Mouse (Mus musculus) CH12.LX (cell line): ENCODE measurements around the gene Agmat.

Experiments
- RAD21 ChIP-seq: IDR thresholded peaks from 2 replicates; pipeline ENCODE4 v1.6.1; 2011; ENCODE audit warnings: low read depth, mild to moderate bottlenecking, low read length, improper control_type of control experiment, moderate library complexity
- SIN3A ChIP-seq: IDR thresholded peaks from 2 replicates; pipeline ENCODE4 v1.6.1; 2012; ENCODE audit warnings: low read length, improper control_type of control experiment, inconsistent platforms
- ZMIZ1 ChIP-seq: IDR thresholded peaks from 2 replicates; pipeline ENCODE4 v1.6.1; 2012; ENCODE audit warnings: low read depth, mild to moderate bottlenecking, inconsistent platforms, low read length, improper control_type of control experiment

GRCm38 (mm10) chr4:141794152-141794535, 47.7 kb downstream of the Agmat start:
- no peak for TF ChIP-seq SIN3A
- TF ChIP-seq RAD21, result no peak
- TF ChIP-seq ZMIZ1, result no peak
